ENCODE assay signal across 21 mouse cellular contexts in the genomic region with DNA sequence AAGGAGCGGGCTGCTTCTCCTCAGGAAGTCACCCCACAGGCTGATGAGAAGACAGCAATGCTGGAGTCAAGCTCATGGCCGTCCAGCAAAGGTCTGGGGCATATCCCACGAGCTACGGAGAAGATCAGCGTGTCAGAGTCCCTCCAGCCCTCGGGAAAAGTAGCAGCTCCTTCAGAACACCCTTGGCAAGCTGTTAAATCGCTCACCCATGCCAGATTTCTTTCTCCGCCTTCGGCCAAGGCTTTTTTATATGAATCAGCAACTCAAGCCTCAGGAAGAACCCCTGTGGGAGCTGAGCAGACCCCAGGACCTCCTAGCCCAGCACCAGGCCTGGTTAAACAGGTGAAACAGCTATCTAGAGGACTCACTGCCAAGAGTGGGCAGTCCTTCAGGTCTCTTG.
"Had no signal": no experiment of that assay in that cellular context is flagged by ENCODE, and none has a peak within 500 bp of the region (broad histone marks: within the 10 kb centered on the region; RNA-seq: fewer than 3 reads in every experiment).

No protein-coding gene starts in this region.

- H3K27ac ChIP-seq: intestine, embryonic 15.5 days; kidney, postnatal 0 days; limb, embryonic 12.5 days; liver, embryonic 12.5 days; macrophage; midbrain, embryonic 10.5 days; midbrain, embryonic 13.5 days; neural tube, embryonic 12.5 days; neural tube, embryonic 15.5 days; stomach, postnatal 0 days had no signal

- H3K4me3 ChIP-seq: intestine, embryonic 15.5 days; limb, embryonic 12.5 days; liver, embryonic 12.5 days; midbrain, embryonic 10.5 days; midbrain, embryonic 13.5 days; neural tube, embryonic 12.5 days; neural tube, embryonic 15.5 days had no signal

- H3K9me3 ChIP-seq: intestine, embryonic 15.5 days; limb, embryonic 12.5 days; liver, embryonic 12.5 days; midbrain, embryonic 10.5 days; midbrain, embryonic 13.5 days; neural tube, embryonic 12.5 days; neural tube, embryonic 15.5 days had no signal

- H3K4me2 ChIP-seq: intestine, embryonic 15.5 days; limb, embryonic 12.5 days; liver, embryonic 12.5 days; lung, embryonic 14.5 days; midbrain, embryonic 13.5 days; neural tube, embryonic 12.5 days; neural tube, embryonic 15.5 days had no signal

- H3K27me3 ChIP-seq: intestine, embryonic 15.5 days; limb, embryonic 12.5 days; liver, embryonic 12.5 days; midbrain, embryonic 13.5 days; neural tube, embryonic 12.5 days; neural tube, embryonic 15.5 days had no signal

- DNase-seq: kidney, adult 2 months; kidney, postnatal 25 days; liver; lung, embryonic 14.5 days; right cerebral cortex, adult 18-20 months; right cerebral cortex, postnatal 14 days; right cerebral cortex, postnatal 4 days; thymus, adult 2 months; thymus, postnatal 14 days; thymus, postnatal 4 days had no signal

- H3K4me1 ChIP-seq: intestine, embryonic 15.5 days; limb, embryonic 12.5 days; liver, embryonic 12.5 days; midbrain, embryonic 10.5 days; midbrain, embryonic 13.5 days; neural tube, embryonic 12.5 days; neural tube, embryonic 15.5 days had no signal

- H3K9ac ChIP-seq: intestine, embryonic 15.5 days; limb, embryonic 12.5 days; liver, embryonic 12.5 days; lung, embryonic 14.5 days; midbrain, embryonic 13.5 days; neural tube, embryonic 12.5 days; neural tube, embryonic 15.5 days had no signal

- ATAC-seq: intestine, embryonic 15.5 days; liver, embryonic 12.5 days; lung, postnatal 0 days; midbrain, embryonic 13.5 days had no signal
